Mouse (Mus musculus): ENCODE measurements around the gene Rbfox1. TPM values are rescaled to one million over a fixed set of nuclear protein-coding genes. Genes with fewer than 3 reads are reported as not detected.

Rbfox1 gene
- polyA plus RNA-seq, 1 experiment, result 4.0 TPM

GRCm38 (mm10) chr16:7242501-7242900, 1357.3 kb downstream of the Rbfox1 start:
- WGBS, result 76% methylated on average over 3 of the region's 3 CpGs
- Histone ChIP-seq H3K4me3 (replicated peaks; ENCODE audit: extremely low read depth, low read depth, low read length) (no peak overlapping the region), H3K4me1 (ENCODE audit: control insufficient read depth, insufficient read depth, low read length) (no peaks in the 10 kb centered on the region)
- TF ChIP-seq POLR2A (IDR thresholded peaks at IDR 0.05; ENCODE audit: borderline replicate concordance, extremely low read depth, low read depth, low read length) (no peak), CTCF (IDR thresholded peaks at IDR 0.05; ENCODE audit: insufficient read depth, low read length) (no peak)
- DNase-seq, result no peak

- Histone ChIP-seq H3K4me3 (replicated peaks; ENCODE audit: extremely low read depth, low read depth, low read length) (no peak overlapping the region), H3K4me1 (ENCODE audit: control insufficient read depth, insufficient read depth, low read length) (no peaks in the 10 kb centered on the region)
- 55% methylated on average over 1 of the region's 1 CpGs for WGBS
- no peak for DNase-seq
- no peak for TF ChIP-seq POLR2A (IDR thresholded peaks at IDR 0.05; ENCODE audit: borderline replicate concordance, extremely low read depth, low read depth, low read length)
- TF ChIP-seq CTCF (IDR thresholded peaks at IDR 0.05; ENCODE audit: insufficient read depth, low read length), result no peak
Observed at GRCm38 (mm10) chr16:7244382-7244781, 1359.2 kb downstream of the Rbfox1 start.

GRCm38 (mm10) chr16:7251696-7252095, 1366.5 kb downstream of the Rbfox1 start:
- WGBS, result 53% methylated on average over 4 of the region's 4 CpGs
- no peak for TF ChIP-seq POLR2A (IDR thresholded peaks at IDR 0.05; ENCODE audit: borderline replicate concordance, extremely low read depth, low read depth, low read length)
- no peak for TF ChIP-seq CTCF (IDR thresholded peaks at IDR 0.05; ENCODE audit: insufficient read depth, low read length)
- Histone ChIP-seq H3K4me3 (replicated peaks; ENCODE audit: extremely low read depth, low read depth, low read length) (no peak overlapping the region), H3K4me1 (ENCODE audit: control insufficient read depth, insufficient read depth, low read length) (no peaks in the 10 kb centered on the region)
- DNase-seq, result no peak

DNA sequence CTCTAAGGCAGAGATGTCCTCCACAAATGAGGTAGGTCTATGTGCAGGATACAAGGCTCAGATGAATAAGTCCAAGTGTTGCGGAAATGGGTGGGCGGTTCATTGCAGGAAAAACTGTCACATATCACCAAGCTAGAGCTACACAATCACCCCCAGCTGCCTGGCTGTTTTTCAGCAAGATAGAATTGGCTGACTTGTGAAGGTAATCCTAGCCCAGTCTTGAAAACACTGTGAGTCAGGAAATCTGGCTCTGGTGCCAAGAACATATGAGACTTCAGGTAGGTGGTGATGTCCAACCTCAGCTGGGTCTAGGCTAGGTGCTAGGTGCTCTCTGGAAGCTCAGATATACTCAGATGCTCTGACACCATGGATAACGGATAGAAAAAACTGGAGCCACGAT, 1372.2 kb downstream of the Rbfox1 start:
- TF ChIP-seq CTCF (IDR thresholded peaks at IDR 0.05; ENCODE audit: insufficient read depth, low read length) (no peak), POLR2A (IDR thresholded peaks at IDR 0.05; ENCODE audit: borderline replicate concordance, extremely low read depth, low read depth, low read length) (no peak)
- Histone ChIP-seq H3K4me3 (replicated peaks; ENCODE audit: extremely low read depth, low read depth, low read length) (no peak overlapping the region), H3K4me1 (ENCODE audit: control insufficient read depth, insufficient read depth, low read length) (no peaks in the 10 kb centered on the region)
- WGBS, result 85% methylated on average over 4 of the region's 4 CpGs
- no peak for DNase-seq

- DNase-seq, result no peak
- Histone ChIP-seq H3K4me3 (replicated peaks; ENCODE audit: extremely low read depth, low read depth, low read length) (no peak overlapping the region), H3K4me1 (ENCODE audit: control insufficient read depth, insufficient read depth, low read length) (no peaks in the 10 kb centered on the region)
- 79% methylated on average over 1 of the region's 1 CpGs for WGBS
- no peak for TF ChIP-seq CTCF (IDR thresholded peaks at IDR 0.05; ENCODE audit: insufficient read depth, low read length)
- no peak for TF ChIP-seq POLR2A (IDR thresholded peaks at IDR 0.05; ENCODE audit: borderline replicate concordance, extremely low read depth, low read depth, low read length)
Observed at GRCm38 (mm10) chr16:7263261-7263660, 1378.1 kb downstream of the Rbfox1 start.

DNA sequence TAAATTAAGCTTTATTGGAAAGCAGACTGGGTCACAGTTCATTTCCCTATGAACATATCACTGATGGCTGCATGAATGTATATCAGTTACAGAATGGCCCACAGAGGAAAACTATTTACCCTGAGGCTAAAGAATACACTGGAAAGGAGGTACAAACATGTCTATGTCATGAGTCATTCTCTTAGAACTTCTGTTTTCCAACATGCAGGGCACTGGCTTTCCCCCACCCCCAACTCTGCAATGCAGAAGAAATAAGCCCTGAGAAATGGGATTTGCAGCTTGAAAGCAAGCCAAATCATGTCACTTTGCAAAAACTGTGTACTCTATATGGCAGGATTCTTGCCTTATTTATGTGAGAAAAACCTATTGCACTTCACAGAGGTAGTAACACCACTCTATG, 1380.6 kb downstream of the Rbfox1 start:
- no peaks in the 10 kb centered on the region for H3K4me1 ChIP-seq (ENCODE audit: control insufficient read depth, insufficient read depth, low read length)
- no peak for DNase-seq
- TF ChIP-seq CTCF (IDR thresholded peaks at IDR 0.05; ENCODE audit: insufficient read depth, low read length) (no peak), POLR2A (IDR thresholded peaks at IDR 0.05; ENCODE audit: borderline replicate concordance, extremely low read depth, low read depth, low read length) (no peak)

GRCm38 (mm10) chr16:7275501-7275900, 1390.3 kb downstream of the Rbfox1 start:
- H3K4me3 ChIP-seq (replicated peaks; ENCODE audit: extremely low read depth, low read depth, low read length), result no peak overlapping the region
- 87% methylated on average over 5 of the region's 5 CpGs for WGBS
- DNase-seq, result no peak
- H3K4me1 ChIP-seq (ENCODE audit: control insufficient read depth, insufficient read depth, low read length), result no peaks in the 10 kb centered on the region
- TF ChIP-seq POLR2A (IDR thresholded peaks at IDR 0.05; ENCODE audit: borderline replicate concordance, extremely low read depth, low read depth, low read length) (no peak), CTCF (IDR thresholded peaks at IDR 0.05; ENCODE audit: insufficient read depth, low read length) (no peak)

More for the DNA sequence above, 1380.6 kb downstream of the Rbfox1 start:
- no peak overlapping the region for H3K4me3 ChIP-seq (replicated peaks; ENCODE audit: extremely low read depth, low read depth, low read length)

GRCm38 (mm10) chr16:7275901-7276300, 1390.7 kb downstream of the Rbfox1 start:
- Histone ChIP-seq H3K4me1 (ENCODE audit: control insufficient read depth, insufficient read depth, low read length) (no peaks in the 10 kb centered on the region), H3K4me3 (replicated peaks; ENCODE audit: extremely low read depth, low read depth, low read length) (no peak overlapping the region)
- TF ChIP-seq POLR2A (IDR thresholded peaks at IDR 0.05; ENCODE audit: borderline replicate concordance, extremely low read depth, low read depth, low read length) (no peak), CTCF (IDR thresholded peaks at IDR 0.05; ENCODE audit: insufficient read depth, low read length) (no peak)
- WGBS, result 33% methylated on average over 1 of the region's 1 CpGs
- DNase-seq, result no peak

GRCm38 (mm10) chr16:7279544-7279943, 1394.4 kb downstream of the Rbfox1 start:
- DNase-seq, result no peak
- WGBS, result 59% methylated on average over 5 of the region's 5 CpGs
- TF ChIP-seq CTCF (IDR thresholded peaks at IDR 0.05; ENCODE audit: insufficient read depth, low read length) (no peak), POLR2A (IDR thresholded peaks at IDR 0.05; ENCODE audit: borderline replicate concordance, extremely low read depth, low read depth, low read length) (no peak)
- no peaks in the 10 kb centered on the region for H3K4me1 ChIP-seq (ENCODE audit: control insufficient read depth, insufficient read depth, low read length)
- H3K4me3 ChIP-seq (replicated peaks; ENCODE audit: extremely low read depth, low read depth, low read length), result no peak overlapping the region

- TF ChIP-seq CTCF (IDR thresholded peaks at IDR 0.05; ENCODE audit: insufficient read depth, low read length) (no peak), POLR2A (IDR thresholded peaks at IDR 0.05; ENCODE audit: borderline replicate concordance, extremely low read depth, low read depth, low read length) (no peak)
- 73% methylated on average over 7 of the region's 7 CpGs for WGBS
Observed at GRCm38 (mm10) chr16:7282257-7282656, 1397.1 kb downstream of the Rbfox1 start.

More at GRCm38 (mm10) chr16:7282257-7282656, 1397.1 kb downstream of the Rbfox1 start:
- DNase-seq, result no peak
- Histone ChIP-seq H3K4me1 (ENCODE audit: control insufficient read depth, insufficient read depth, low read length) (no peaks in the 10 kb centered on the region), H3K4me3 (replicated peaks; ENCODE audit: extremely low read depth, low read depth, low read length) (no peak overlapping the region)

Measured in lung, adult 2 months (tissue).